Mouse (Mus musculus): ENCODE measurements around the gene Rps5.
"Not testable (repeated sequence)": the region's sequence is repeated elsewhere in the genome, so short reads cannot be mapped to it uniquely, and the experiment has no call there.

Gene Rps5

DNA sequence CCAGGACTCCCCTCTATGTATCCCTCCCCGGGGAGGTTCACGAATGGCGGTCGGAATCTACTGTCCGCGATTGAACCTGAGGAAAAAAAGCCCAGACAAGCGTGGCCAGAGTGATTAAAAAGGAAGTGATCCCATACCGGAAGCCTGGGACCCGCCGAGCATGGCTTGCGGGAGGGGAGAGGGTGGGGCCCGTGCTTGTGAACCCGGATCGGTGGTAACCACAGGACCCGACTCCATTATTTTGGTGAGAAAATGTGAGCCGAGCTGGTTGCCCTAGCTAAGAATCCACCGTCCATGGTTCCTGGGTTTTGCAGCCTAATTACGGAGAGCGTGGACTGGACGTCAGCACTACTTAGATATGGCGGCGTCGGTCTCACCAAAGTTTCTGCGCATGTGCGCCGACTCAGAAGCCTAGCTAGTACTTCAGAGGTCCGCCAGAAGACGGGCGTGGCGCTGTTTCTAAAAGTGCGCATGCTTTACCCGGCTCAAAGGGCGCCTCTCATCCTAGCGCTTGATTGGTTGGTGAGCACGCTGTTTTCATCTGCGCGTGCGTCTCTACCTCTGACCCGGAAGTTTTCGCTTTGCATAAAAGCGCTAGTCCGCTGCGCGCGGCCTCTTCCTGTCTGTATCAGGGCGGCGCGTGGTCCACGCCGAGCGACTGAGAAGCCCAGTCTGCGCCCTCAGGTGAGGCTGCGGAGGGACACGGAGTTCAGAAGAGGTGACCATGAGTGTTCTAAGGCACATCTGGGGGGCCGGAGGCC, at the start of gene Rps5:
Rps5 (plus strand) TSS at position 586 of the 761 bp plus-strand sequence.
- peak; percentile 90 for DNase-seq (ENCODE audit: extremely low read depth, low read depth, low spot score)

DNA sequence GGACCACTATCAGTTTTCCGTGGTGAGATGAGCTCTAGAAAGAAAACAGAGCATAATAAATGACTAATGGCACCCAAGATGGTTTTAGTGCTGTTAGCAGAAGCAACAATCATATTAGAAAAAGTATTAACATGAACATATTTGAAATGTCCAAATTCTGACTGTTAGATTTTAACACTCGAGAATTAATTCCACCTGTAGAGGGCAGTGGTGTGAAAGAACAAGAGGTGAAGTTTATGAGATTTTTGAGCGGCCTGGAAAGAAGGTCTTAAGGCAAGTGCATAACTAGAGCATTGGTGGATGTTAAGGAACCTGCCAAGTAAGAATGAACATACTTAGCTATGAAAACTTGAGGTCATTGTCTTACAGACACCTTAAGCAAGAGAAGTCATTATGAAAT, 47.8 kb upstream of the Rps5 start:
- DNase-seq (ENCODE audit: extremely low read depth, low read depth, low spot score) = no peak

DNA sequence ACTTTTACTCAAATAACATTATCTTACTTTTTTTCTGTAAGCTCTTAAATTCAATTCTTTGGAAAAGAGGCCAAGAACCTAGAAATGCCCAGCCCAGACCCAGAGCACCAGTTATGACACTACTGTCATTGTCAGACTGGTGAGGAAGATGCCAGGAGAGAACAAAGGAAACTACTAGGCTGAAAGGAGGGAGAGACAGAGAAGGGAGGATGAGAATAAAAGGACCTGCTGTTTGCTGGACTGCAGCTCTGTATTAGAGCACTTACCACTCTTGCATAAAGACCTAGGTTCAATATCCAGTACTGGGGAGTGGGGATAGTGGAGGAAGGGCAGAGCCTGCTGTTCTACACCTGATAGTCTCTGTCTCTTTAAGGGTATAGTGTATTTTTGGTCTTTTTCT, 42.1 kb upstream of the Rps5 start:
- DNase-seq (ENCODE audit: extremely low read depth, low read depth, low spot score) = no peak

DNA sequence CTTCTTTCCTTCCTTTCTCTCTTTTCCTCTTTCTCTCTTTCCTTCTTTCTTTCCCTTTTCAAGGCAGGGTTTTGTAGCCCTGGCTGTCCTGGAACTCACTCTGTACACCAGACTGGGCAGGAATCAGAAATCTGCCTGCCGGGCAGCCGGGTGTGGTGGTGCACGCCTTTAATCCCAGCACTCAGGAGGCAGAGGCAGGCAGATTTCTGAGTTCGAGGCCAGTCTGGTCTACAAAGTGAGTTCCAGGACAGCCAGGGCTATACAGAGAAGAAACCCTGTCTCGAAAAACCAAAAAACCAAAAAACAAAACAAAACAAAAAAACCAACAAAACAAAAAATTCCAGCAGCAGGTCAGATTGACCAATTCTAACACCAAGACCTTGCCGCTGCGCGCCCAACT, 41.6 kb upstream of the Rps5 start:
- not testable (repeated sequence) for DNase-seq (ENCODE audit: extremely low read depth, low read depth, low spot score)

DNA sequence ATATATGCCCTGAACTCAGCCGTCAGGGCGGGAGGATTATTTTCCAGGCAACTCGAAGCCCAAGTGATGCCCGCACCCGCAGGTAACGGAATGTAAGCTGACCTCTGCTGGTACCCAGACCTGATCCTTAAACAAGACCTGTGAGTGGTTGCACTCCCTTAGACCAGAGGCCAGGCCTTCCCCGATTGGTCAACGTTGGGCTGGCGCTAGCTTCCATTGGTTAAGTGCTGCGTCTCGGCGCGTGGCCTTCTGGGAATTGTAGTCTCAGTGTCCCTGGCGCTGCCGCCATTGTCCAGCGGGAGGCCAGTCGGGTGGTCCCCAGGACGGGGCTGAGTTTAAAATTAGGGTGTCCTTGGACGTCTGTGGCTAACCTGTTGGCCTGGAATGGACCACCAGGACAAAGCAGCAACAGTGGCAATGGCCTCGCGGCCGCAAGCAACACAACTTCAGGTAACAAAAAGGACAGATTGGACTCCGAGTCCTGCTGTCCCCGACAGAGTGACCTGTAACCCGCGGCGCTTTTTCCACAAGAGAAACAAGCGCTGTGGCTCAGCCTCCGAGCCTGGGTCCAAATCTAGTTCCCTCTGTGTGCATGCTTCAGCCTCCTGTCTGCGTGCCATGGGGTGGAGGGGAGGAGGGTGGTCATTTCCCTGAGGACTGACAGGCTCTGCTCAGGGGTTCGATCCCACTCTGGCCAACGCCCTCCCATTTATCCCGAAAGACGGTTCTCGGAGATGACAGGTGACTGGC, 41.0 kb upstream of the Rps5 start, which contains the start of gene Zfp128:
Zfp128 (plus strand) TSS at position 267 of the 750 bp plus-strand sequence.
- DNase-seq (ENCODE audit: extremely low read depth, low read depth, low spot score) = peak; percentile 66

DNA sequence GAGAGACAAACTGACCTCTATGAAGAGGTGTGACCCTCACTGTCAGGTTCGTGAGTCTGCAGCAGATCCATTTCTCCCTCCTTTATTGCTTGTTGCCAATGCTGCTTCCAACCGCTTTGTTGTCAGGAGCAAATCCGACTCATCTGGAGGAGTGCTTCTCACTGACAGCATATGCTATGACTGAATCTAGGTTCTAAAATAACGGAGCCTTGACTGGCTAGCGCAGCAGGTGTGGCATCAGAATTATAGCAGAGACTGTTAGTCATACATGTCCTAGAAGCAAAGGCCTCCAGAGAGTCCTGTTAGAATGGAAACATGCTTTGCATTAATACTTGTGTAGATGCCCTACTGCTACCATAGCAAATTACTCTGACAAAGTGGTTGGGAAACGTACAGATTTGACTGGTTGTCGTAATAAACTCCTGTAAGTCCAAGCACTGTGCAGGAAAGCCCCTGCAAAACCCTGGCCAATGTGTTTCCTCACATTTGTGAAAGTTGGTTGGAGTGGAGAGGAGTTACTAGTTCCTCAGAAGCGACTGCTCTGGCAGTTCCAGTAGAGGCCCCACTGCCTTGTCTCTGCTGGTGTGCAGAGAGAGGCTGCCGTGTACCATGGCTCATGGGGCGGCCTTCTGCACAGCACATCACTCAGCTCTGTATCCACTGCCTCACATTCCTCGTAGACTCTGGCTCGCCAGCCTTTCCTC, 35.4 kb upstream of the Rps5 start:
- no peak for DNase-seq (ENCODE audit: extremely low read depth, low read depth, low spot score)

DNA sequence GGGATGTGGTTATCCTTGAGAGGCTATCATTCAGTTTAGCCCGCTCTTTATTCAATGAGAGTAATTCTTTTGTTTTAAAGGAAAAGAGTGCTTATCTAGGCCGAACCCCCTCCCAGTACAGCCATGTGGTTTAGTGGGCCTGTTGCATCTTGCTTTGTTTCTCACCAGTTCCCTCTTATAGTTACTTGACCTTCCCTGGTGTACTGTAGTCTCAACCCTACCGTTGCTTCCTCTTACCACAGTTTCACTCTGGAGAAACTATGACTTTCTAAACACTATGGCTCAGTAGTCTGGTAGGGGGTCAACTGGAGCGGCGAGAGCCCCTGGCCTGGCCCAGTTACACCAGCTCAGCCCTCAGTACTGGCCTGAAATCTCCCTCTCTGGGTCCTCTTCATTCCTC, 34.5 kb upstream of the Rps5 start:
- no peak for DNase-seq (ENCODE audit: extremely low read depth, low read depth, low spot score)

DNA sequence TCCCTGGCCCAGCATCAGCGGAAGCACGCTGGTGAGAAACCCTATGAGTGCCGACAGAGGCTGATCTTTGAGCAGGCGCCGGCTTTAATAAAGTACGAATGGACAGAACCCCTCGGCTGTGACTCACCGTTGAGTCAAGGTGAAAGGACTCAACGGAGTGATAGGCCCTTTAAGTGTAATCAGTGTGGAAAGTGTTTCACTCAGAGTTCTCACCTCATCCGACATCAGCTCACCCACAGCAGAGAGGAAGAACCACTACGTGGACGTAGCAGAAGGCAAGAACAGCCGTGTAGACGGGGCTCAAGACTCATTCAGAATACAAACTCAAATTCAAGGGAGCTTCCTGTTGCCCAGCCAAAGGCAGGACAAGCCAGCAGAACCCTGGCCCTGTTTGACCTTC, 31.2 kb upstream of the Rps5 start:
- DNase-seq (ENCODE audit: extremely low read depth, low read depth, low spot score) = no peak

DNA sequence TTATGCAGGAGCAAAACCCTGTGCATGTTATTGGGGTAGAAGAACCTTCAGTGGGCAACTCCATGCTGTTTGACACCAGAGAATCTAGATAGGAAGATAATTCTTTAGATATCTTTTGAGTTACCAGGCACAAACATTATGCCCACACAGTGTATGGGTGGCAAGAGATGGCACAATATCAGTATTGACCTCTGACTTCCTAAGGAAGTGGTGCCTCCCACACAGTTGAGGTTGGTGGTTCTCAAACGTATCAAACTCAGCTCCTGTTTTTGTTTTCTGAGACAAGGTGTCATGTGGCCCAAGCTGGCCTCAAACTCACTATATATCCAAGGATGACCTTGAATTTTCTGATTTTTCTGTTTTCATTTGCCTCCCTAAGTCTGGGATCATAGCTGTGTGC, 30.8 kb upstream of the Rps5 start:
- no peak for DNase-seq (ENCODE audit: extremely low read depth, low read depth, low spot score)

DNA sequence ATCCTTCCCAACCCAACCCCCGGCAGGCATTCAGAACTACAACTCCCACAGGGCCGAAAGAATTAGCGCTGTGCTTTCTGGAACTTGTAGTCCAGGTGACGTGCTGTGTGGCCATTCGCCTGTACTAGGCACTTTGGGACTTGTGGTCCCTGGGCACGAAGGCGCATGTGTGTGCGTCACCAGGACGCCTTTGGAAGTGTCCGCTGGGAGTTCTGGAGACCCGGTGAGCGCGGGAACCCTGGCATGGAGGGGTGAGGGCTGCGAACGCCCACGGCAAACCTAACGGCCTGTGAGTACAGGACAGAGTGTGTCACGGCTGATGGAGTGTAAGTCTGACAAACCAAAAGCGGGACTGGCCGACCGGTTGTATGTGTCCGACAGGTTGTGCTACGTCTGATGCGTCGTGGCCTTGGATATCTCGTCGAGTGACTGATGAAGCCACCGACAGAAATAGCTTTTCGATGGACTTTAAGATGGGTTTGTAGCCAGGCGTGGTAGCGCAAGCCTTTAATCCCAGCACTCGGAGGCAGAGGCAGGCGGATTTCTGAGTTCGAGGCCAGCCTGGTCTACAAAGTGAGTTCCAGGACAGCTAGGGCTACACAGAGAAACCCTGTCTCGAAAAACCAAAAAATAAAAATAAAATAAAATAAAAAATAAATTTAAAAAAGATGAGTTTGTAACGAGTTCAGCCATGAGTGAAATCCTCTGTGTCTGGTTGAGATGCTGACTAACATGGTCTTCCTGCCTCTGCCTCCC, 24.3 kb upstream of the Rps5 start, which contains the start of gene Zscan22:
Zscan22 (plus strand) TSS at position 161 of the 756 bp plus-strand sequence.
- DNase-seq (ENCODE audit: extremely low read depth, low read depth, low spot score) = peak; percentile 68

DNA sequence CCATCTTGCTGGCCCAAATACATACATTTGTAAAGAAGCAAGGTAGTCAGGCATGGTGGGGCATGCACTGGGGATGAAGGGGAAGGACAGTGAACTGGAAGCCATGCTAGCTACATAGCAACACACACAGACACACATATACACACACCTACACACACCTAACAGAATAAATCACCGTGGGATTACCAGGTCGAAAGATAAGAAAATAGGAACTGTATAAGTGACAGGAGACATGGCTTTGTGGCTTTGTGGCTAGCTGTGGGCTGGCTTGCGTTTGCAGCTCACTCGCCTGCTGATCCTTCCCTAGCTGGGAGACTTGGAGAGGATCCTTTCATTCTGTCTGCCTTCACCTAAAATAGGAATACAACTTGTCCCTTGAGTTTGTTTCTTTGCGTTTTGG, 20.6 kb upstream of the Rps5 start:
- DNase-seq (ENCODE audit: extremely low read depth, low read depth, low spot score) = no peak

DNA sequence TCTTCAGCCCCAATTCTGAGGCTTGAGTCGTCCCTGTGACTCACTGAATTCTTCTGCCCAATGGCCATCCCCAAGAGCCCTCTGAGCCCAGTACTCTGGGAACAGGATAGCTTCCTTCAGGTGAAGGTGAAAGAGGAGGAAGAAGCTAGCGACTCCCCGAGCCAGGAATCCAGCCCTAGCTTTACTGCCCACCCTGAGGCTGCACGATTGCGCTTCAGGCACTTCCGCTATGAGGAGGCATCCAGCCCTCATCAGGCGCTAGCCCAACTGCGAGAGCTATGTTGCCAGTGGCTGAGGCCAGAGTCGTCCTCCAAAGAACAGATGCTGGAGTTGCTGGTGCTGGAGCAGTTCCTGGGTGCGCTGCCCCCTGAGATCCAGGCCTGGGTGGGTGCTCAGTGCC, 18.5 kb upstream of the Rps5 start:
- no peak for DNase-seq (ENCODE audit: extremely low read depth, low read depth, low spot score)

DNA sequence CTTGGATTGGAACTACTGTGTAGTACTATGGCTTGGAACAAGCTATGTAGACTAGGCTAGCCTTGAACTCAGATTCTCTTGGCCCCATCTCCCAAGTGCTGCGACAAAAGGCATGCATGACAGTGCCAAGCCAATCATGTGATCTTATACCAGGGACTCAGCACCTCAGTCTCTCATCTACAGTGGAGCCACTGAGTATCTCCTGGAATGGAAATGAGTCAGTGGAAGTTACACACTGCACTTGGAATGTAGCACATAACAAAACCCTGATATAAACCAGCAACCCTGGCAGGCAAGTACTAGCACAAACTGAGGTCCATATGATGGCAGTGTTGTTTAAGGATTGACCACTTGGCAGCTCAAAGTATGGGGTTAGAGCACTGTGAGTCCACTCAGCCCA, 16.9 kb upstream of the Rps5 start:
- DNase-seq (ENCODE audit: extremely low read depth, low read depth, low spot score) = no peak

DNA sequence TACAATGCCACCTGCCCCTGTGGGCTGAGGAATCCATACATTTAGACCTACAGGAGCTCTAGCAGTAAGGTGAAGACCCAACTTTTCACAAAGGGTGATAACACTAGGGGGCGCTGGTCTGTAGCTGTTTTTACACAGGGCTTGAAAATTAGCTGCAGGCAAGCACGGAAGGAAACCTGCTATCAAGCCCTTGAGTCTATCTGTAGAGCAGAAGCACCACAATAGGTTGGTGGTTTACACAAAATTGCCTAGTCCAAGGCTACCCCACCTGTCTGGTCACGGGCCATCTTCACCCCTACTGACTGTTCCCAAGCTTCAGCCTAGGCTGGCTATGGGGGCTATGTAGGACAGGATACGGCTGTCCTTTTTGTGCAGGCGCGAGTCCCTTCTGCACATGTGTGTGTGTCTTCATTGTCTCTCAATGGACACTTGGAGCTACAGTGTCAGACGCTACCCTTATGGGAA, 12.6 kb upstream of the Rps5 start:
- DNase-seq (ENCODE audit: extremely low read depth, low read depth, low spot score) = no peak

DNA sequence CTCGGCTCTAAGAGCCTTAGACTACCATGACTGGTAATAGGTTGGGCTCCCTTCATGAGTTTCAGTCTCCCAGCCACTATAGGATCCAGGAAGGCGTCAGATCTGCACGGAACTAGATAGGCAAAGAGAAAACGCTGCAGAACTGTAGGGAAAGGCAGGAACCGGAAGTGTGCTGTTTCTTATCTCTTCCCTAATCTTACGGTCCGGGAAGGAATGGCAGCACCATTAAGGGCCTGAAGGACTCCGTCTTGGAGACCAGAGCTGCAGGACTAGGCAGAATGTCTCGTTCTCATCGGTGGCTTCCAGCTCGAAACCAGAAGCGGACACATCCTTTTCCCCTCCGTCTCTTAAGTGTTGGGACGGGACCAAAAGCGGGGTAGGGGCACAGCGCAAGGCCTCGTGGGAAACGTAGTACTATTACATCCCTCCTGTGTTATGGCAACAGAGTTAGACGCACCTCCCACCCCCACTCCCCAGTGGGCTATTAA, 11.9 kb upstream of the Rps5 start:
- DNase-seq (ENCODE audit: extremely low read depth, low read depth, low spot score) = no peak

DNA sequence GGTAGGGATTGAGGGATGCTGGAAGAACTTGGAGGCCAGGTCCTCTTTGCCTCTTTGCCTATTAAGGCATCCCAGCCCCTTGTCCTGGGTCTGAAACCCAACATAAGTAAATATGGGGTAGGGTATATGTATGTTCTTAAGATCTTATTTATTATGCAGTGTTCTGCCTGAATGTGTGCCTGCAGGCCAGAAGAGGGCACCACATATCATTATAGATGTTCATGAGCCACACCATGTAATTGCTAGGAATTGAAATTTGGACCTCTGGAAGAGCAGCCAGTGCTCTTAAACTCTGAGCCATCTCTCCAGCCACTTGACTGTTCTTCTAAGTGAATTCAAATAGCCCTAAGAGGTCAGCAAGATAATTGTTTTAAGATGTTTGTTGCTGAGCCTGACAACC, 8.5 kb upstream of the Rps5 start:
- no peak for DNase-seq (ENCODE audit: extremely low read depth, low read depth, low spot score)

DNA sequence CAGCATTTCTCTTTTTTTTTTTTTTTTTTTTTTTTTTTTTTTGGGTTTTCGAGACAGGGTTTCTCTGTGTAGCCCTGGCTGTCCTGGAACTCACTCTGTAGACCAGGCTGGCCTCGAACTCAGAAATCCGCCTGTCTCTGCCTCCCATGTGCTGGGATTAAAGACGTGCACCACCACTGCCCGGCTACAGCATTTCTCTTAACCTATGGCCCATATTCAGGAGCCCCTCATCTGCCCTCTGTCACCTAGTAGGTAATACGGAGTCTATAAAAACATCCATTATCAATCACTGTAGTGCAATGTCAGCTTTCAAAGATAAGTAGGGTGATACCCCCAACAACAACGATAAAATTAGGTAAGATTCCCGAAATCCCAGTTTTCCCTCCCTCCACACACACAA, 1.6 kb upstream of the Rps5 start:
- DNase-seq (ENCODE audit: extremely low read depth, low read depth, low spot score) = not testable (repeated sequence)

DNA sequence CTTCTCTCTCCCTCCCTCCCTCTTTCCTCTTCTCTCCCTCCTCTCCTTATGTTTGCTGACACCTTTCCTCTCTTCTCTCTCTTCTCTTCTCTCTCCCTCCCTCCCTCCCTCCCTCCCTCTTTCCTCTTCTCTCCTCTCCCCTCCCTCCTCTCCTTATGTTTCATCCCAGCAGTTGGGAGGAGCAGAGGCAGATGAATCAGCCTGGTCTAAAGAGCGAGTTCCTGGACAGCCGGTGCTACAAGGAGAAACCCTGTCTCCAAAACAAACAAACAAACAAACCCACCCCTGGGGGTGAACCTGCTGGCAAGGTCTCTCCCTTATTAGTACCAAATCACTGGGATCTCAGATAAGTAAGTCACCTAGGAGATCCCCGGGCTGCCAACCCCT, 779 bp upstream of the Rps5 start:
- DNase-seq (ENCODE audit: extremely low read depth, low read depth, low spot score) = no peak

DNA sequence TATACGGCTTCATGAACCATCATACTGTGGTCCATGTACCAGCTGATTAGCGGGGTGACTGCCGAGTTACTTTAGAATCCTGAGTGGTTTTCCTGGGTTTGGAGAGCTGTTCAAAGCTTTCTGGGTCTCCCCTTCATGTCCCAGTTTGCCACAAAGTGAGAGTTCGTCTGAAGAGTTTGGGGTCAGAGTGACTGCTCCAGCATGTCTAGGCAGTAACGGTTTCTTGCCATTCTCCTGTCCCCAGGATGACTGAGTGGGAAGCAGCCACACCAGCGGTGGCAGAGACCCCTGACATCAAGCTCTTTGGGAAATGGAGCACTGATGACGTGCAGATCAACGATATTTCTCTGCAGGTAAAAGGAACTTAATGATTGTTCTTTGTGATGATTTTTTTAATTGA, 639 bp downstream of the Rps5 start:
- DNase-seq (ENCODE audit: extremely low read depth, low read depth, low spot score) = no peak

DNA sequence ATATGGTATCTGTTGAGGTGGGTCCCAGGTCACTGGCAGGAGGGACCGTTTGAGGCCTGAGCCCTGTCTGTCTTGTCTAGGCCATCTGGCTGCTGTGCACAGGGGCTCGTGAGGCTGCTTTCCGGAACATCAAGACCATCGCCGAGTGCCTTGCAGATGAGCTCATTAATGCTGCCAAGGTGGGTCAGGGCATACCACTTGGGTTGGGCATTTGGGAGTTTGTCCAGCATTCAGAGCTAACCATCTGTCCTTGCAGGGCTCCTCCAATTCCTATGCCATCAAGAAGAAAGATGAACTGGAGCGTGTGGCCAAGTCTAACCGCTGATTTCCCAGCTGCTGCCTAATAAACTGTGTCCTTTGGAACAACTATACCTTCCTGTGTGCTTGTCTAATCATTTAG, 4.2 kb downstream of the Rps5 start:
- no peak for DNase-seq (ENCODE audit: extremely low read depth, low read depth, low spot score)

DNA sequence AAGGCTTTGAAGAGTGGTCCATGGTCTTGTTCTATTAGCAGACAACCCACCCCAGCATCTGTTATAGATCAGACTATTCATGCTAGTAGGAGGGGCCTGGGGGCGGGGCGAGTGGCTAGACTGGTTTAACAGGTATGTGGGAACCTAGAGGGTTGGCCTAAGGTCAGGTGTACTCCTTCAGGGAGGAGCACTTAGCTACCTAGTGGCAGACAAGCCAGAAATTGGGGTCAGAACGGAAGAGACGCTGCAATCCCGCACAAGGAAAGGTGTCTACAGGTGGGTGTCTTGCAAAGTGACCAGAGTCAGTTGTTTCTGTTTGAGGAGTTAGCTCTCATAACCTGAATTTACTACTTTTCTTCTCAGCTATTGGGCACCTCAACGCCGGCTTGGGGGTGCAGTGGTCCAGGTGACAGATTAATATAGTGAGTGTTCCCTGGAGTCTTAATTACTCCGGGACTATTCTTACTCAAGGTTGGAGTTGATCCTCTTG, 5.1 kb downstream of the Rps5 start, which contains the start of gene Rnf225:
Rnf225 (plus strand) TSS at position 226 of the 490 bp plus-strand sequence.
- DNase-seq (ENCODE audit: extremely low read depth, low read depth, low spot score) = no peak

Measured in fat pad, adult 2 months (tissue).